Mouse (Mus musculus) kidney, adult 11 months (tissue): Measurements from ENCODE around the gene Bach1.

Experiments
- DNase-seq: peaks from one replicate; pipeline ENCODE4 v3.0.0; 2022

The Bach1 gene

DNA sequence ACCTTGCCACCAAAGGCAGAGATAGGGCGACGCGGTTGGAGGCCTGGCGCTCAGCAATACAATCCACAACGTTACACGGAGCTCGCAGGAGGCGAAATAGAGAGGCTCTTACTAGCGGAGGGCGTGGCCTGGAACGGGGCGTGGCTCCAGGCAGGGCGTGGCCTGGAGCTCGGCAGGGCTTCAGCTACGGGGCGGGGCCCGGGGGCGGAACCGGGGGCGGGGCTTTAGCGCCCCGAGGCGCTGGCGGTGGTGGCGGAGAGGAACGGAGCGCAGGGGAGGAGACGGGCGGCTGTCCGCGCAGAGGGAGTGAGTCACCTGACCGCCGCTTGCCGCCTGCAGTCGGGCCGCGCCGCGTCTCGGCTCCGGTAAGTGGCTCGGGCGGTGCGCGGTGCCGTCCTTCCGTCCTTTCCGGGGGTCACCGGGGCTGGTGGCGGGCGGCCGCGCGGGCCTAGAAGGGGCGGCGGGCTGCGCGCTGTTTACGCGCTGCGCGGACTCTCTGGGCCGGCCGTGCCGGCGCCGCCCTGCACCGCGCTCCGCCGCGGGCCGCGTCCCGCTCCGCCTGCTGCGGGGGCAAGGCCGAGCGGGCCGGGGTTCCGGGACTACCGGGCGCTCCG, at the start of gene Bach1:
Bach1 (plus strand) TSS at position 254 of the 614 bp plus-strand sequence.
- peak; percentile 90 for DNase-seq

DNA sequence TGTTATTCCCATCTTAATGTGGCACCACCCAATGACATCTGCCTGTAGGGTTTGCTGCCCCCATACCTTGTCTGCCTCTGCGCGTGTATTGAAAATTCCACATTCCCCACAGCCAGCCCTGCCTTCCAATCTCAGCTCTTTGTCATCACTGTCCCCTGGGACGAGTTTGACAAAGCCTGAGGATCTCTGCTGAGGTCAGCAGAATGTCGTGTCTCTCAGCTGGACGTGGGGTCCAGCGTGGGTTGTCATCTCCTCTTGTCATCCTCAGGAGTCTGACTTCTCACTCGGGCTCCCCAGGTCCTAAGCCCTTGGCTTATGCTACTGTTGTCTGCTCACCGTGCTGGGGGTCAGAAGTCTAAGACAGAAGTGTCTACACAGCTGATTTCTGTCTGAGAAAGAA, 46.4 kb upstream of the Bach1 start:
- DNase-seq: no peak

DNA sequence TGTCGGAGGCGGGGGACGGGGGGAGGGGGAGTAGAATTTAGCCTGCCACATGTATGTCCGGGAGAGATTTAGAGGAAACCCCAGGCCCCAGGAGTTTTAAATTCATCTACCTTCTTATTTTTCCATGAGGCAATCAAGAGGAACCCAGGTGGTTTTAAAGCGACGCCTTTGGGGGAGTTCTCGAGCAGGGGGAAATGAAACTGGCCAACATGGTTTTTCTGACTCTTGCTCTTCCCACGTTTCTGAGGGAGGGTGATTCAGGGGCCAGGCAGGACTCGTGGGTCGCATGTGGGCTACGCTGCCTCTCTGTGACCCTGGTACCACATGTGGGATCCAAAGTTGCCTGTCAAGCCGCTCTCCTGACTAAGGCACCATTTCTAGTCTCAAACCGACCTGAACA, 45.8 kb upstream of the Bach1 start:
- no peak for DNase-seq

- DNase-seq: no peak
Measured at GRCm38 (mm10) chr16:87654016-87654575, 44.6 kb upstream of the Bach1 start.

DNA sequence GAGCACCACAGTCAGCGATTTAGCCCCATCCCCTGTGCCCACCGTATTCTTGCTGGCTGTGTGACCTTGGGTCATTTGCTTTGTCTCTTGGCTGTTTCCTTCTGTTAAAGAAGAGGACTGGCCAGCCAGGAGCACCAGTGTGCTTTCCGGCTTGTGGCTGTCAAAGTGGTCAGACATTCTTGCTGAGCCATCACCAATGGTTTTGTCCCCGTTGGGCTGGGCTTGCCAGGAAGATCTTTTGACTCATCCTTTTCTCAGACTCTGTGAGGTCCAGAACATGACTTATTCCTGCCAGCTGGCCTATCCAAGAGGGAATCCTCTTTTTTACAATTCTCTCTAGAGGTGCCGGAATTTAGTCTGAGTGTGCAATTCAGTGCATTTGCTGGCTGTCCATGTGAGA, 43.7 kb upstream of the Bach1 start:
- no peak for DNase-seq

DNA sequence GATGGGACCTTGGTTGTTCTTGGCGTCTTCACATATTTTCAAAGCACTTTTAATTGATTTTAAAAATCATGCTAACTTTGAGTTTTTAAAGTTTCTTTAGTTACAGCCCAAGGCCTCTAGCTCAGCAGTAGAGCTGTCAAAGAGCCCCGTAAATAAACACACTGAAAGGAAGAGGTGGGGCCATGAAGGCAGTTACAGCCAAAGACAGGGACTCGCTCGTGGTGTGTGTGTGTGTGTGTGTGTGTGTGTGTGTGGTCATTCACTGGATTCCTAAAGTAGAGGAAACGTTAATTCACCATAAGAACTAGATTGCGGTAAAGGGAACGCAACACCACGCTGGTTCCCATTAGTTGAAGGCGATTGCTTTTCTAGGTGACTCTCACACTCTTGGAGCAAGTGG, 43.2 kb upstream of the Bach1 start:
- no peak for DNase-seq

DNA sequence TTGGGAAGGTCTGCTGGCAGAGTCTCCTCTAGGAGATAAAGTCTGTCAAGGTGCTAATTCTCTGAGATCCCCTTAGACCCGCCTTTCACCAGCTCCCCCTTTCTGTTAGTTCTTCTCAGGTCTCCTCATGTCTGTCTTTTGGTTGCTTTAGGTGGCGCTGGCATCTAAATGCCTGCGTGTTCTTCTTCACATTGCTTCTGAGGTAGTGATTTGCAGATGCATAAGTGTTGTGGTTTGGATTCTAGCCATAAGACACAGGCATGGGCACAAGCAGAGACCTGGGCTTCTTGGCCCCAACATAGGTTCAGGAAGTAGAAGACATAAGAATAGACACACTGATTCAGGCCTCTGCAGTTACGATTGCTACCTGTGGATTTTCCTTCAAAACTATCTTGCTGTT, 42.0 kb upstream of the Bach1 start:
- no peak for DNase-seq

GRCm38 (mm10) chr16:87657291-87657690, 41.5 kb upstream of the Bach1 start:
- DNase-seq: no peak

DNA sequence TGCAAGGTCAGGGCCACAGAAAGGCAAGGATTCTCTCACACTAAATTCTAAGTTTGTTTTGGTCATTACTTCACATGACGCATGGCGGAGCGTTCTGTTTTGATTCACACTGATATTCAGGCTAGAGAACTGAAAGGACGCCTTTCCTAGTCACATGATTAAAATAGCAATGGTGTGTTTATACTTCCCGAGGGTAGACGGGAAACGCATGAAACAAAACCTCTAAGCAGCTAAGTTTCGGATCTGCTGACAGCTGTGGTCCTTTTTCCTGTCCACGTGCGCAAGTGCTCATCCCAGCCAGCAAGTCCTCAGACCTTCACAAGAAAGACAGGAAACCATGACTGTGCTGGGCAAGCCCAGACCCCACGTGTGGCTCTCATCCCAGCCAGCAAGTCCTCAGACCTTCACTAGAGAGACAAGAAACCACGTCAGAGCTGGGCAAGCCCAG, 37.7 kb upstream of the Bach1 start:
- DNase-seq: peak; percentile 71

DNA sequence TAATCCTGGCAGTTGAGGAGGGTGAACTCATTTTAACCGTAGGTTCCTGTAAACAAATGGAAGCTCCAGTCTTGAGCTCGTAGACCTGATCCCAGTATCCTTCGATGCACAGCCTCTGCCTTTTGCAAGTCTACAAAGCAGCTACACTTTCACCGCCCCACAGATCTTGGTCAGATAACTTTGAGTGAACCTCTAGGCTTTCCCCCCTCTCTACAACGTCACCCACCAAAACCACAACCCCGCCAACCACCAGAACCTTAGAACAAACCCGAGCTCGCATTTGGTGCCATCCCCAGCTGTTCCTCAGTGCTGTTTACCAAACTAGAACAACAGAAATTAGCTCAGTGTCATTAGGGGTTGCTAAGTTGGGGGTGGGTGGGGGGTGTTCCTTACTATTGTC, 37.1 kb upstream of the Bach1 start:
- no peak for DNase-seq

GRCm38 (mm10) chr16:87662528-87662927, 36.2 kb upstream of the Bach1 start:
- no peak for DNase-seq

DNA sequence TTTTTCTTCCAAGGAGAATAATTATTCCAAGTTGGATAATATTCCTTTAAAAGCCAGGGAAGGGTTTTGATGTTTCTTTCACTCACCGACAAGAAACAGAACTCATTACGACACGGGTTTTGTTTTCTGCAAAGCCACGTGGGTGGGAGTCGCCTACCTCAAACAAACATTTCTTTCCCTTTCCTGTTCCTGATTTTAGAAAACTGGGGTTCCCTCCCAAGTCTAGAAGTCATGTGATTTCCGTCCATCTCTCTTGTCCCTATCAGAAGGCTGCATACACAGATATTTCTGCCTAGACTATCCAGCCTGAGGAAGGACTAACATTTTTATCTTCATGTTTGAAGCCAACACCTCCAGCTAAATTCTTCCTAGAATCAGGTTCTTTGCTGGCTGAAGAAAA, 34.9 kb upstream of the Bach1 start:
- peak; percentile 24 for DNase-seq

DNA sequence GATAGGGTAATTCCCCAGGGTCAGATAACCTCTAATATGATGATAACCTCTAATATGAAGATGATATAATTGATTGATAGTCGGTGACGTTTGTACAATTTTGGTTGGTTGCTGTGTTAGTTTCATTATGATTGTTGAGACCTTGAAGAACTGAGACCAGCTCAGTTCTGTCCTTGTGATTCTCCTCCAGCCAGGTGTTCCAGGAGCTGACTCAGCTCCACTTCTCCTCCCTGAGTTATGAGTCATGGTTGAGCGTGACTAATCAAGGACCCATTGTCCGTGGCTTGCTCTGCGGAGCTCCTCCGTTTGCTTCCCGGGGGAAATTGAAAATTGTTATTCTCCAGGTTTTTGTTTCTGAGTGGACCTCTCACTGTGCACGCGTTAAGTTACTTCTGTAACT, 33.5 kb upstream of the Bach1 start:
- DNase-seq: no peak

GRCm38 (mm10) chr16:87665752-87666619, 32.8 kb upstream of the Bach1 start:
- no peak for DNase-seq

DNA sequence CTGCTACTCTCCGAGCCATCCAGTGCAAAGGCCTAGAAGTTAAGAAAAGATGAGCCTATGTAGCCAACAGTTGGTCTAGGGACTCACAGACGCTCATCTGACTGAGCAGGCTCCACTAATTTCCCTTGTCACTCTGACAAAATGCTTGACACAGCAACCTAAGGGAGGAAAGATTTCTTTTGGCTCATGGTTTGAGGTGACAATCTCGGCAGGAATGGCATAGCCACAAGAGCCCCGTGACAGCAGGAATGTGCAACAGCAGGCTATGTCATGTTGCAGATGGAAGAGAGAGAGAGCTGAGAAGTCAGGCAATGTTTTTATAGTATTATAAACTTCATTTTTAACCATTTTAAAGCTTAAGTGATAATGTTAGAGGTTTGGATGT, 32.1 kb upstream of the Bach1 start:
- DNase-seq: no peak

GRCm38 (mm10) chr16:87668002-87668401, 30.7 kb upstream of the Bach1 start:
- no peak for DNase-seq

DNA sequence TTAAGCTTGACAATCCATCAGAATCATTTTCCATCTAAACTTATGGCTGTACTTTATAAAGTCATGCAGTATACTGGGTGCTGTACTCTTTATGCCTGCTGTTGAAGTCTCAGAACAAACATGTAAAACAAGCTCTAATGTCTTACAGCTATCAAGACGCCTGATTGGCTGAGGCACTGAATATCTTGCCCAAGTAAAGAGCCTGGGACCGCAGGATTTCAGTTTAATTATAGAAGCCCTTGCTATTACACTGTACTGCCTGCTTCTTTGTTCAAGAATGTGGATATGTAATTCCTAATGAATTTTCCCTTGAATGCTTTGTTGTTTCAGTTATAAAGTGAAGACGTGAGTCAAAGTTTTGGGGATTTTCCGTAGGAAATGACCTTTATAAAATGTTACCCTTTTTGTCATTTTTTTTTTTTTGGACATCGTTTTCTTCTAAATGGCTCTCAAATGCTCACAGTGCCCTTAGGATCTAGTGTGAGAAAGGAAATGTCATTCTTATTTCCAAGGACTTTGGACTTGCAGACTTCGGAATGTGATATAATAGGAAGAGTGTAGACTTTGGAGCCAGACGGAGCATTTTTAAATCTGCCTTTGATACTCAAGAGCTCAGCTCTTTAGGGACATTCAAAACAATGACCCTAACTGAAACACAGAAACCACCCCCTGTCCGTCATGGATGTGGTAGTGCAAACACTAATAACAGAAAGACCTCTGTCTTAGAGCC, 28.5 kb upstream of the Bach1 start:
- no peak for DNase-seq

DNA sequence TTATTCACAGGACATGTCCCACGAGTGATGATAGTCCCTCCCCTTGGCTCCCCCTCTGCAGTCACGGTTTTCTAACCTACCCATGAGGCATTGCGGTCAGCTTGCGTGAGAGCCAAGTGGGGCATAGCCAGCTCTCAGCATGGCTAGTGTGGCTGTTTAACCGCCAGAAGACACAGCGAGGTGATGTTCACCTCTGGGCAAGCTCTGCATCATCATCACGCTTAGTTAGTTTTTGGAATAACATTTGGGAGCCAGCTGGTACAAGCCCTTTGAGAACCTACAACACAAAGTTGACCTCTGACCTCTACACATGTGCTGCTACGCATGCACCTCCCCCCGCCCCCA, 28.0 kb upstream of the Bach1 start:
- peak; percentile 71 for DNase-seq

DNA sequence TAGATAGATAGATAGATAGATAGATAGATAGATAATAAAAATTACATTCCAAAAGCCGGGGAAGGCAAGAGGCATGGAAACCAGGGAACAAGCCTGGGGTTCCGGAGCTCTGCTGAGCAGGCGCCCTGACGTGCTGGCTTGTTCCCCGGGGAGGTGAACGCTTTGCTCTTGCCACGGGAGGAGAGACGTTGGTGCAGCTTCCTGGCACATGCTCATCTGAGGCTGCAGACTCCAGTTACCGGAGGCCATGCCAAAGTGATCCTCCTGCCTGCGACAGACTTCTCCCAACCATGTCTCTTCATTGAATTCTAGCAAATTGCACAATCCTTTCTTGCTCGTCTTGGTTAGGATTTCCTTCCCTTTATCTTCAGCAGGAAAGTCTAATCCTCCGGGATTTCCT, 27.4 kb upstream of the Bach1 start:
- DNase-seq: no peak

GRCm38 (mm10) chr16:87673155-87673554, 25.6 kb upstream of the Bach1 start:
- DNase-seq: no peak

DNA sequence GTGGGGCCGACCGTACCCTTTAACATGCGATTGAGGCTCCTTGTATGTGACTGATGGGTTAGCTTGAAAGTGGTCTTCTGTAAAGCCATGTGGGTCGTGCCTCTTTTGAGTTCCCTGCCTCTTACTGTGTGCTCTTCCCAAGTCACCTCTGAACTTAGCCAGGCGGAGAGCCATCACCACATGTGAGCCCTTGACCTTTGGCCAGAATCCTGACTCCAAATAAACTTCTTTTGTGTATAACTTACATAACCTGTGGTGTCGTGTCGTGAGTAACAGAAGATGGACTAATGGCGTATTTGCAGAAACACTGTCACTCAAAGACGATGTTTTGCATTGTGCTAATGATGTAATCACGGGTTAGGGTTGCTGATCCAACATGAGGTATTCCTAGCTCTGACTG, 22.6 kb upstream of the Bach1 start:
- DNase-seq: peak; percentile 81

DNA sequence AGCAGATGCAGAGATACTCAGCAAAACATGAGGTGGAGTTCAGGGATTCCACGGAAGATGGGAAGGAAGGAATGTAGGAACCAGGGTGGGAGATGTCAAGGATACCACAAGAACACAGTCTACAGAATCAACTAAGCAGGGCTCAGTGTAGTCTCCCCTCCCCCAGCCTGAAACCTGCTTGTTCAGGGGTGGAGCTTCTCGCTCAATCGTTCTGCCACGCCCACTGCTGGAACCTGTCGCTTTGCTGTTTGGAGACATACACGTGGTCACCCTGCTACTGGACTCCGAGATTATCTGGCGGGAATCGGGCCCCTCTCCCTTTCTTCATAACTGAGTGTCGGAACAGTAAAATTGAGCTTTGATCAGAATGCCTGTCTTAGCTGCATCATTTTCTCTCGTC, 20.1 kb upstream of the Bach1 start:
- no peak for DNase-seq

DNA sequence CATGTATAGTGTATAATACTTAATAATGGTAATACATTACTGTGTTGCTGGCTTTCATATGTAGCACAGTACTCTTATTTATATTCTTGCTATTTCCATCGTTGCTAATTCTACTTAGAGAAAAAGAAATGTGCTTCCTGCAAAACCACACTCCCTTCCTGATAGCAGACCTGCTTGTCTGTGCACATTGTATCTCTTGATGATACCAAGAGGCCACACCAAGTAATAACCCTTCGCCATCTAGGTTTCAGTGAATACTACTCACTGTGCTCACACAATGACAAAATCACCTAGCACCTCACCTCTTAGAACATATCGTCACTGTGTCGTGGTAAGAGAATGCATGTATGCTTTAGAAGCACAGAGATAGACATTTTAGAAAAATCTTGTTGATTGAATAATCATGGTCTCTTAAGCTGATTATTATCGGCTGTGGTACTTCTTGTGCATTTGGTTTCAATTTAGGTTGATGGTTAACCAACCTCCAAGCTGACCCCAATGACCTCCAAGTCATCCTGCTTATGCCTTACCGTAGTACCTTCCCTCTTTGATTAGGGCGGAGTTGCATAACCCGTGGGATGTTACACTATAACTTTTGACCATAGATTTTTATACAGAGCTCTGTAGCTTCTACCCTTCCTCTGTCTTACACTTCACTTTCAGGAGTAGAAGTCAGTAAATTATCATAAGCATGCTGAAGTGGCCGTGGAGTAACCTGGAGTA, 17.7 kb upstream of the Bach1 start:
- DNase-seq: peak; percentile 61
